Mouse (Mus musculus) gastrocnemius, postnatal 36 days (tissue): ENCODE results near the gene Gm10447. TPM values are rescaled to one million over a fixed set of nuclear protein-coding genes. Genes with fewer than 3 reads are reported as not detected.
"Not testable (repeated sequence)": the region's sequence is repeated elsewhere in the genome, so short reads cannot be mapped to it uniquely, and the experiment has no call there.

ENCODE experiments used
- DNase-seq, 2 experiments: peaks; one replicate each; pipeline ENCODE4 v3.0.0; 2022
- intact Hi-C: fragments of 180-260 bp; cut with DNase I; formaldehyde crosslinking; loops from one replicate; pipeline ENCODE4 v1.15.1; 2025
- total RNA-seq, 2 experiments: library from RNA; stranded (reverse); gene quantifications; 2 replicates each; pipeline ENCODE4 v1.2.3; 2021

Gene Gm10447
- total RNA-seq, 2 experiments from 2014 or later = not detected

GRCm38 (mm10) chr11:53448529-53448928, 8.4 kb downstream of the Gm10447 start:
- intact Hi-C loops = no loop called here
- peak; percentile 47 for DNase-seq

- intact Hi-C loops = no loop called here
- DNase-seq = no peak
Measured at GRCm38 (mm10) chr11:53447996-53448395, 8.9 kb downstream of the Gm10447 start.

- intact Hi-C loops = no loop called here
- no peak for DNase-seq
Measured at GRCm38 (mm10) chr11:53446183-53446582, 10.7 kb downstream of the Gm10447 start.

GRCm38 (mm10) chr11:53445562-53445961, 11.3 kb downstream of the Gm10447 start:
- intact Hi-C loops = no loop called here
- DNase-seq = no peak

- intact Hi-C loops = no loop called here
- DNase-seq = no peak
Measured at GRCm38 (mm10) chr11:53443861-53444260, 13.0 kb downstream of the Gm10447 start.

- intact Hi-C loops = no loop called here
- no peak for DNase-seq
Measured at GRCm38 (mm10) chr11:53441921-53442320, 15.0 kb downstream of the Gm10447 start.

- intact Hi-C loops = no loop called here
- no peak for DNase-seq
Measured at GRCm38 (mm10) chr11:53436338-53436737, 20.6 kb downstream of the Gm10447 start.

GRCm38 (mm10) chr11:53435504-53435903, 21.4 kb downstream of the Gm10447 start:
- intact Hi-C loops = no loop called here
- DNase-seq = no peak

- intact Hi-C loops = no loop called here
- DNase-seq = no peak
Measured at GRCm38 (mm10) chr11:53433057-53433456, 23.9 kb downstream of the Gm10447 start.

- intact Hi-C loops = no loop called here
- DNase-seq = no peak
Measured at GRCm38 (mm10) chr11:53431347-53432056, 25.4 kb downstream of the Gm10447 start.

- intact Hi-C loops = no loop called here
Measured at GRCm38 (mm10) chr11:53430670-53431346, 26.1 kb downstream of the Gm10447 start, which contains the start of the genes Uqcrq and Gdf9. Gene Uqcrq (minus strand): TSS chr11:53430831. Gene Gdf9 (plus strand): TSS chr11:53431023.

GRCm38 (mm10) chr11:53430300-53430669, 26.6 kb downstream of the Gm10447 start:
- intact Hi-C loops = no loop called here
- no peak for DNase-seq

More at GRCm38 (mm10) chr11:53430670-53431346, 26.1 kb downstream of the Gm10447 start, which contains the start of the genes Uqcrq and Gdf9:
- peak; percentile 96 to 98 for DNase-seq

- intact Hi-C loops = no loop called here
Measured at GRCm38 (mm10) chr11:53429182-53429581, 27.7 kb downstream of the Gm10447 start.

GRCm38 (mm10) chr11:53428716-53429057, 28.2 kb downstream of the Gm10447 start:
- DNase-seq = no peak
- intact Hi-C loops = no loop called here

More at GRCm38 (mm10) chr11:53429182-53429581, 27.7 kb downstream of the Gm10447 start:
- DNase-seq = no peak

- no peak for DNase-seq
- intact Hi-C loops = no loop called here
Measured at GRCm38 (mm10) chr11:53427993-53428715, 28.8 kb downstream of the Gm10447 start.

- intact Hi-C loops, DNase-seq: not testable (repeated sequence)
Measured at GRCm38 (mm10) chr11:53426914-53427313, 30.0 kb downstream of the Gm10447 start.

GRCm38 (mm10) chr11:53425711-53426255, 31.1 kb downstream of the Gm10447 start:
- no peak for DNase-seq
- intact Hi-C loops = no loop called here

- no peak for DNase-seq
- intact Hi-C loops = no loop called here
Measured at GRCm38 (mm10) chr11:53425251-53425650, 31.7 kb downstream of the Gm10447 start.

- DNase-seq = no peak
- intact Hi-C loops = no loop called here
Measured at GRCm38 (mm10) chr11:53424826-53425225, 32.1 kb downstream of the Gm10447 start.

- intact Hi-C loops = no loop called here
- no peak for DNase-seq
Measured at GRCm38 (mm10) chr11:53423036-53423435, 33.9 kb downstream of the Gm10447 start, which contains the start of gene Leap2. Gene Leap2 (minus strand): TSS chr11:53423170.

- DNase-seq = no peak
- intact Hi-C loops = no loop called here
Measured at GRCm38 (mm10) chr11:53418048-53418447, 38.9 kb downstream of the Gm10447 start.
